Mouse (Mus musculus): ENCODE results near the gene 1700023F06Rik. TPM values are rescaled to one million over a fixed set of nuclear protein-coding genes. Genes with fewer than 3 reads are reported as not detected.

The 1700023F06Rik gene
- polyA plus RNA-seq, 1 experiment from 2014 or later: 0.12 TPM

GRCm38 (mm10) chr11:103198339-103198738 lies 10.0 kb downstream of the 1700023F06Rik start:
- Histone ChIP-seq H3K9ac (ENCODE audit: low read length) (no peak overlapping the region), H3K27me3 (ENCODE audit: control insufficient read depth, insufficient read depth, low read length) (peaks cover 68% of the 10 kb centered on the region), H3K27ac (ENCODE audit: low read depth, low read length) (no peak overlapping the region), H3K4me2 (no peak overlapping the region), H3K4me3 (ENCODE audit: low read depth, low read length) (no peak overlapping the region), H3K4me1 (ENCODE audit: control insufficient read depth, insufficient read depth, low read length) (peaks cover 8% of the 10 kb centered on the region; the same call in 1 of the 2 replicates), H3K36me3 (ENCODE audit: control insufficient read depth, insufficient read depth, low read length) (no peaks in the 10 kb centered on the region), H3K9me3 (ENCODE audit: control insufficient read depth, low read length) (no peaks in the 10 kb centered on the region)
- DNase-seq (ENCODE audit: low spot score, missing footprints) (no peak), ATAC-seq (ENCODE audit: low FRiP score) (no peak)
- 3% methylated on average over 16 of the region's 16 CpGs for WGBS

- Histone ChIP-seq H3K36me3 (ENCODE audit: control insufficient read depth, insufficient read depth, low read length) (no peaks in the 10 kb centered on the region), H3K4me1 (ENCODE audit: control insufficient read depth, insufficient read depth, low read length) (peaks cover 14% of the 10 kb centered on the region), H3K9ac (ENCODE audit: low read length) (no peak overlapping the region), H3K27me3 (ENCODE audit: control insufficient read depth, insufficient read depth, low read length) (peaks cover 78% of the 10 kb centered on the region), H3K4me2 (no peak overlapping the region), H3K9me3 (ENCODE audit: control insufficient read depth, low read length) (no peaks in the 10 kb centered on the region), H3K27ac (ENCODE audit: low read depth, low read length) (no peak overlapping the region), H3K4me3 (ENCODE audit: low read depth, low read length) (no peak overlapping the region)
- DNase-seq (ENCODE audit: low spot score, missing footprints): no peak
- ATAC-seq (ENCODE audit: low FRiP score): no peak
- 84% methylated on average over 4 of the region's 4 CpGs for WGBS
These were observed 11.0 kb downstream of the 1700023F06Rik start for GRCm38 (mm10) chr11:103197340-103197739.

- Histone ChIP-seq H3K36me3 (ENCODE audit: control insufficient read depth, insufficient read depth, low read length) (no peaks in the 10 kb centered on the region), H3K9me3 (ENCODE audit: control insufficient read depth, low read length) (no peaks in the 10 kb centered on the region), H3K9ac (ENCODE audit: low read length) (no peak overlapping the region), H3K4me3 (ENCODE audit: low read depth, low read length) (no peak overlapping the region), H3K27me3 (ENCODE audit: control insufficient read depth, insufficient read depth, low read length) (peaks cover 88% of the 10 kb centered on the region), H3K4me1 (ENCODE audit: control insufficient read depth, insufficient read depth, low read length) (peaks cover 15% of the 10 kb centered on the region), H3K27ac (ENCODE audit: low read depth, low read length) (no peak overlapping the region), H3K4me2 (no peak overlapping the region)
- no peak for DNase-seq (ENCODE audit: low spot score, missing footprints)
- ATAC-seq (ENCODE audit: low FRiP score): no peak
- 93% methylated on average over 5 of the region's 5 CpGs for WGBS
These were observed 12.7 kb downstream of the 1700023F06Rik start for GRCm38 (mm10) chr11:103195656-103196055.

GRCm38 (mm10) chr11:103195236-103195635 lies 13.1 kb downstream of the 1700023F06Rik start:
- H3K9ac ChIP-seq (ENCODE audit: low read length): no peak overlapping the region
- H3K4me2 ChIP-seq: no peak overlapping the region
- H3K27me3 ChIP-seq (ENCODE audit: control insufficient read depth, insufficient read depth, low read length): peaks cover 85% of the 10 kb centered on the region
- H3K4me3 ChIP-seq (ENCODE audit: low read depth, low read length): no peak overlapping the region
- H3K27ac ChIP-seq (ENCODE audit: low read depth, low read length): no peak overlapping the region
- H3K4me1 ChIP-seq (ENCODE audit: control insufficient read depth, insufficient read depth, low read length): peaks cover 15% of the 10 kb centered on the region
- H3K9me3 ChIP-seq (ENCODE audit: control insufficient read depth, low read length): no peaks in the 10 kb centered on the region
- ATAC-seq (ENCODE audit: low FRiP score): no peak
- no peak for DNase-seq (ENCODE audit: low spot score, missing footprints)
- H3K36me3 ChIP-seq (ENCODE audit: control insufficient read depth, insufficient read depth, low read length): no peaks in the 10 kb centered on the region
- 93% methylated on average over 18 of the region's 18 CpGs for WGBS

GRCm38 (mm10) chr11:103193825-103194168 lies 14.6 kb downstream of the 1700023F06Rik start:
- peaks cover 8% of the 10 kb centered on the region for H3K4me1 ChIP-seq (ENCODE audit: control insufficient read depth, insufficient read depth, low read length)
- no peak overlapping the region for H3K9ac ChIP-seq (ENCODE audit: low read length)
- no peaks in the 10 kb centered on the region for H3K36me3 ChIP-seq (ENCODE audit: control insufficient read depth, insufficient read depth, low read length)
- DNase-seq (ENCODE audit: low spot score, missing footprints) (no peak), ATAC-seq (ENCODE audit: low FRiP score) (no peak)
- no peak overlapping the region for H3K27ac ChIP-seq (ENCODE audit: low read depth, low read length)
- peaks cover 70% of the 10 kb centered on the region for H3K27me3 ChIP-seq (ENCODE audit: control insufficient read depth, insufficient read depth, low read length)
- no peaks in the 10 kb centered on the region for H3K9me3 ChIP-seq (ENCODE audit: control insufficient read depth, low read length)
- WGBS: 38% methylated on average over 9 of the region's 9 CpGs
- H3K4me3 ChIP-seq (ENCODE audit: low read depth, low read length): no peak overlapping the region
- no peak overlapping the region for H3K4me2 ChIP-seq

GRCm38 (mm10) chr11:103192956-103193824 lies 15.2 kb downstream of the 1700023F06Rik start:
- Histone ChIP-seq H3K4me1 (ENCODE audit: control insufficient read depth, insufficient read depth, low read length) (peaks cover 8% of the 10 kb centered on the region), H3K36me3 (ENCODE audit: control insufficient read depth, insufficient read depth, low read length) (no peaks in the 10 kb centered on the region), H3K9me3 (ENCODE audit: control insufficient read depth, low read length) (no peaks in the 10 kb centered on the region), H3K27ac (ENCODE audit: low read depth, low read length) (no peak overlapping the region), H3K4me3 (ENCODE audit: low read depth, low read length) (peak overlapping the region; percentile 20), H3K27me3 (ENCODE audit: control insufficient read depth, insufficient read depth, low read length) (peaks cover 64% of the 10 kb centered on the region), H3K9ac (ENCODE audit: low read length) (no peak overlapping the region), H3K4me2 (peak overlapping the region; percentile 45)
- WGBS: 4% methylated on average over 44 of the region's 44 CpGs
- DNase-seq (ENCODE audit: low spot score, missing footprints) (no peak), ATAC-seq (ENCODE audit: low FRiP score) (no peak)

GRCm38 (mm10) chr11:103192230-103192955 lies 16.0 kb downstream of the 1700023F06Rik start:
- H3K27me3 ChIP-seq (ENCODE audit: control insufficient read depth, insufficient read depth, low read length): peaks cover 56% of the 10 kb centered on the region
- H3K9ac ChIP-seq (ENCODE audit: low read length): no peak overlapping the region
- WGBS: 15% methylated on average over 28 of the region's 28 CpGs
- H3K4me2 ChIP-seq: peak overlapping the region; percentile 45
- ATAC-seq (ENCODE audit: low FRiP score): no peak
- DNase-seq (ENCODE audit: low spot score, missing footprints): no peak
- H3K4me3 ChIP-seq (ENCODE audit: low read depth, low read length): peak overlapping the region; percentile 20
- peaks cover 8% of the 10 kb centered on the region for H3K4me1 ChIP-seq (ENCODE audit: control insufficient read depth, insufficient read depth, low read length)
- no peak overlapping the region for H3K27ac ChIP-seq (ENCODE audit: low read depth, low read length)
- H3K36me3 ChIP-seq (ENCODE audit: control insufficient read depth, insufficient read depth, low read length): no peaks in the 10 kb centered on the region
- H3K9me3 ChIP-seq (ENCODE audit: control insufficient read depth, low read length): no peaks in the 10 kb centered on the region

GRCm38 (mm10) chr11:103184891-103185290 lies 23.5 kb downstream of the 1700023F06Rik start:
- H3K9me3 ChIP-seq (ENCODE audit: control insufficient read depth, low read length): no peaks in the 10 kb centered on the region
- ATAC-seq (ENCODE audit: low FRiP score): no peak
- WGBS: 33% methylated on average over 2 of the region's 2 CpGs
- H3K4me1 ChIP-seq (ENCODE audit: control insufficient read depth, insufficient read depth, low read length): no peaks in the 10 kb centered on the region
- H3K4me2 ChIP-seq: no peak overlapping the region
- H3K27ac ChIP-seq (ENCODE audit: low read depth, low read length): no peak overlapping the region
- no peak overlapping the region for H3K9ac ChIP-seq (ENCODE audit: low read length)
- no peak overlapping the region for H3K4me3 ChIP-seq (ENCODE audit: low read depth, low read length)
- H3K27me3 ChIP-seq (ENCODE audit: control insufficient read depth, insufficient read depth, low read length): no peaks in the 10 kb centered on the region; the same call in 1 of the 2 replicates
- DNase-seq (ENCODE audit: low spot score, missing footprints): no peak
- H3K36me3 ChIP-seq (ENCODE audit: control insufficient read depth, insufficient read depth, low read length): no peaks in the 10 kb centered on the region

GRCm38 (mm10) chr11:103181911-103182310 lies 26.4 kb downstream of the 1700023F06Rik start:
- Histone ChIP-seq H3K36me3 (ENCODE audit: control insufficient read depth, insufficient read depth, low read length) (no peaks in the 10 kb centered on the region), H3K4me3 (ENCODE audit: low read depth, low read length) (no peak overlapping the region), H3K4me1 (ENCODE audit: control insufficient read depth, insufficient read depth, low read length) (no peaks in the 10 kb centered on the region), H3K9me3 (ENCODE audit: control insufficient read depth, low read length) (no peaks in the 10 kb centered on the region), H3K4me2 (no peak overlapping the region), H3K27me3 (ENCODE audit: control insufficient read depth, insufficient read depth, low read length) (no peaks in the 10 kb centered on the region; the same call in 1 of the 2 replicates), H3K27ac (ENCODE audit: low read depth, low read length) (no peak overlapping the region), H3K9ac (ENCODE audit: low read length) (no peak overlapping the region)
- no peak for ATAC-seq (ENCODE audit: low FRiP score)
- WGBS: 81% methylated on average over 3 of the region's 3 CpGs
- no peak for DNase-seq (ENCODE audit: low spot score, missing footprints)

Data from midbrain, embryonic 11.5 days (tissue).